Mouse (Mus musculus): ENCODE data around the gene Spata18.

Gene Spata18

DNA sequence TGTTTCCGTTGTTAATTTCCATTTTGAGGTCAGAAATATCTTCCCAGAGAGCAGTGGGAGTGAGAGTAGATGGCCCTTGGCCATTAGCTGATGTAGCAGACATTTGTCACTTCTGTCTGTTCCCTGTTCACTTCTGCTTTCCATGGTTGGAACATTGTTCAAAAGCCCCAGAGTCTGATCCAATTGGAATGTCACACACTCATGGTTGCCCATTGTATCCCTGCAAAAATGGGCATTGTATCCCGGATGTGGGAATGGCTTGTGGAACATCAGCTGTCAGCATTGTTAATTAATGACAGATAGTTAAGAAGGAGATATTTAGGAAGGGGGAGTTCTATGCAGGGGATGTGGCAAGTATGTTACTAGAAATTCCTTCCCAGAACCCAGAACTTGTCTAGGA is 65.8 kb downstream of the Spata18 start:
- no peak for DNase-seq (ENCODE audit: low spot score)

DNA sequence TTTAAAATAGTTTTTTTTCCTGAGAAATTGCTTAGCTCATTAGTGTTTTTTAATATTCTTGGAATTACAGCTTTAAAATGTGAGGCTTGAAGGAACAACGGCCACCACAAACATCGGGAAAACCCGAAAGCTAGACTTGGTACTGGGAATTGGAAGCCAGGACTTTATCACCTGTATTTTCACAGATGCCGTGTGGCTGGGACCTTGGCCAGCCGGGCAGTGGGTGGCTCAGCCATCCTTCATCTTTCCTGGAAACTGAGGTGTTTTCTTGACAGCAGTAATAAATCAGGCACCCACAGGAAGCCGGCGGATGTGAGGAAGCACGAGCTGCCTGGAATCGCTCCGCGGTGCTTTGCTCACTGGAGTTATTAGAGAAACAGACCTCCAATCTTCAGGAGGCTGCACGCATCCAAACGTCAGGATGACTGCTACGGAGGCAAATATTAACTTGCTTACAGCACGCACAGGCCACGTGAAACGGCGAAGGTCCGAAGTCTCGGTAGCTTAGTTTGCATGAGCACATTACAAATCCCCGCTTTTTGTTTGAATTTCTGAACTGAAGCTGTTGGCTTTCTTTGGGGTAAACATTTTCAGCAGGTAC is 70.6 kb downstream of the Spata18 start:
- no peak for DNase-seq (ENCODE audit: low spot score)

DNA sequence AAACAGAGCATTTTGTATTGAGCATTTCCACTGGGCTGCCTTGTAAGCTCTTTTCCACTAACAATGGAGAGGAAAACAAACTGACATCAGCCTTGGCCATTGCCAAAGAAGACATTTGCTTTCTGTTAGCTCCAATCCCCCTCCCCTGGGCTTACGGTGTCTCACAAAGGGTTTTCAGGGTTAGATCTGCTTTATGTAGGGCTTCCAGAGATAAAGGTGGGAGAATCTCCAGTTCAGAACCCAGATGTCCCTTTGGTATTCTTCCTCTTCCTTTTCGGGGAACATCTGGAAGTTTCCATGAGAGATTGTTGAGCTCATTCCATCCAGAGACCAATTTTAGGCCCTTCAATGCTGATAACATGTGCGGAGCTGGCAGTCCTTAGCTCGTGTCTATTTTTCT is 74.8 kb downstream of the Spata18 start:
- DNase-seq (ENCODE audit: low spot score), result no peak

DNA sequence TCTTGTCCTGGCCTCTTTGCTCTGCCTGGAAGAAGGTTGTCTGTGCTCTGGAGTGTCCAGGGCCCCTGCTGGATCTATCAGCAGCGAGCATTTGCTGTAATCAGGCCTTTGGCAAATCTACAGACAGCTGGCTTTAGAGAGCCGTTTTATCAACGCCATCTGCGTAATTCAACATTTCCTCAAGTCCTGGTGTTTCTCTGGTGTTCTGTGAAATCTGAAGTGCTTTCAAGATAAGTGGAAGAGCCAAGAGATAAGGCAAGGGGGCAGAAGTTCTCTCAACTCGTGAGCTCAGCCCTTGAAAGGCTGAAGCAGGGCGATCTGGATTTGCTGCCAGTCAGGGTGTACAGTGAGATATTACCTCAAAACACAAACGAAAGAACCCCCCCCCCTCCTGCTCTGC is 77.5 kb downstream of the Spata18 start:
- DNase-seq (ENCODE audit: low spot score), result peak; percentile 9
